Mouse (Mus musculus) G1E (cell line): ENCODE data around the gene Fam227a.

Source experiments
- CTCF ChIP-seq: IDR thresholded peaks from 2 replicates; pipeline ENCODE4 v1.5.1; 2012; ENCODE audit warnings: low read depth, low read length, inconsistent platforms, mixed read lengths
- GATA1 ChIP-seq: IDR thresholded peaks from 2 replicates; pipeline ENCODE4 v1.6.1; 2012; ENCODE audit warnings: borderline replicate concordance, low read length, inconsistent platforms, mixed read lengths
- GATA2 ChIP-seq: IDR thresholded peaks from 2 replicates; pipeline ENCODE4 v1.6.1; 2012; ENCODE audit warnings: low read depth, low read length, inconsistent platforms, borderline replicate concordance
- TAL1 ChIP-seq: conservative IDR thresholded peaks from 2 replicates; pipeline ENCODE4 v1.6.1; 2012; ENCODE audit warnings: low read depth, low read length, inconsistent platforms, mixed read lengths

GRCm38 (mm10) chr15:79708229-79708822 lies 49.6 kb upstream of the Fam227a start:
- TF ChIP-seq GATA1 (no peak), CTCF (no peak), TAL1 (no peak), GATA2 (no peak)
